Mouse (Mus musculus) cerebellum, adult 9-10 months (tissue): ENCODE measurements around the gene Pola1.

Source experiments
- DNase-seq: peaks from one replicate; pipeline ENCODE4 v3.0.0; 2022

The Pola1 gene

GRCm38 (mm10) chrX:93286291-93286893 lies 345.6 kb downstream of the Pola1 start, which contains the start of gene Arx:
Gene Arx (plus strand): TSS chrX:93286445.
- DNase-seq = no peak

- no peak for DNase-seq
These were observed 346.9 kb downstream of the Pola1 start for GRCm38 (mm10) chrX:93285091-93285490.

- DNase-seq = no peak
These were observed 350.2 kb downstream of the Pola1 start for GRCm38 (mm10) chrX:93281756-93282155.

GRCm38 (mm10) chrX:93281028-93281723 lies 350.8 kb downstream of the Pola1 start:
- no peak for DNase-seq

GRCm38 (mm10) chrX:93279940-93280339 lies 352.0 kb downstream of the Pola1 start:
- no peak for DNase-seq

GRCm38 (mm10) chrX:93275689-93276088 lies 356.3 kb downstream of the Pola1 start:
- no peak for DNase-seq
